Mouse (Mus musculus): ENCODE measurements at regions not wholly inside any gene's neighbourhood (a gene's known extent, or its start where the extent isn't known, plus 50 kb on each side); places are given as distances from the start of the nearest gene placed in this dataset.

GRCm38 (mm10) chr13:110871776-110872135 lies 383.1 kb upstream of the Actbl2 start:
- DNase-seq (ENCODE audit: low spot score) = no peak
- no peak overlapping the region for H3K4me2 ChIP-seq (ENCODE audit: low read depth, low read length, poor library complexity, severe bottlenecking)
- H3K27me3 ChIP-seq (ENCODE audit: insufficient read depth, low read length) = no peaks in the 10 kb centered on the region
- TF ChIP-seq CTCF (IDR thresholded peaks at IDR 0.05) = no peak
- H3K36me3 ChIP-seq (ENCODE audit: insufficient read depth, low read length) = no peaks in the 10 kb centered on the region
- no peak overlapping the region for H3K27ac ChIP-seq (ENCODE audit: low read depth, low read length)
- H3K4me1 ChIP-seq (ENCODE audit: insufficient read depth, low read length) = no peaks in the 10 kb centered on the region
- H3K4me3 ChIP-seq (ENCODE audit: low read depth, low read length) = no peak overlapping the region
- H3K9me3 ChIP-seq (ENCODE audit: low read length) = no peaks in the 10 kb centered on the region
- ATAC-seq (ENCODE audit: low FRiP score) = no peak
- 15% methylated on average over 1 of the region's 1 CpGs for WGBS
- H3K9ac ChIP-seq (replicated peaks; ENCODE audit: low read length, poor library complexity, severe bottlenecking) = no peak overlapping the region

GRCm38 (mm10) chr13:110881573-110881972 lies 373.2 kb upstream of the Actbl2 start:
- ATAC-seq (ENCODE audit: low FRiP score) = no peak
- no peaks in the 10 kb centered on the region for H3K27me3 ChIP-seq (ENCODE audit: insufficient read depth, low read length)
- H3K36me3 ChIP-seq (ENCODE audit: insufficient read depth, low read length) = no peaks in the 10 kb centered on the region
- H3K9ac ChIP-seq (replicated peaks; ENCODE audit: low read length, poor library complexity, severe bottlenecking) = no peak overlapping the region
- no peak for TF ChIP-seq CTCF (IDR thresholded peaks at IDR 0.05)
- no peak overlapping the region for H3K4me3 ChIP-seq (ENCODE audit: low read depth, low read length)
- 80% methylated on average over 3 of the region's 3 CpGs for WGBS
- no peaks in the 10 kb centered on the region for H3K9me3 ChIP-seq (ENCODE audit: low read length)
- H3K4me1 ChIP-seq (ENCODE audit: insufficient read depth, low read length) = no peaks in the 10 kb centered on the region
- H3K4me2 ChIP-seq (ENCODE audit: low read depth, low read length, poor library complexity, severe bottlenecking) = no peak overlapping the region
- H3K27ac ChIP-seq (ENCODE audit: low read depth, low read length) = no peak overlapping the region
- DNase-seq (ENCODE audit: low spot score) = no peak

GRCm38 (mm10) chr13:110882173-110882572 lies 372.6 kb upstream of the Actbl2 start:
- H3K36me3 ChIP-seq (ENCODE audit: insufficient read depth, low read length) = no peaks in the 10 kb centered on the region
- no peak overlapping the region for H3K4me3 ChIP-seq (ENCODE audit: low read depth, low read length)
- H3K9me3 ChIP-seq (ENCODE audit: low read length) = no peaks in the 10 kb centered on the region
- no peak for TF ChIP-seq CTCF (IDR thresholded peaks at IDR 0.05)
- no peak for DNase-seq (ENCODE audit: low spot score)
- H3K9ac ChIP-seq (replicated peaks; ENCODE audit: low read length, poor library complexity, severe bottlenecking) = no peak overlapping the region
- H3K4me1 ChIP-seq (ENCODE audit: insufficient read depth, low read length) = no peaks in the 10 kb centered on the region
- ATAC-seq (ENCODE audit: low FRiP score) = no peak
- no peaks in the 10 kb centered on the region for H3K27me3 ChIP-seq (ENCODE audit: insufficient read depth, low read length)
- WGBS = 81% methylated on average over 3 of the region's 3 CpGs
- no peak overlapping the region for H3K27ac ChIP-seq (ENCODE audit: low read depth, low read length)
- no peak overlapping the region for H3K4me2 ChIP-seq (ENCODE audit: low read depth, low read length, poor library complexity, severe bottlenecking)

- H3K9me3 ChIP-seq (ENCODE audit: low read length) = no peaks in the 10 kb centered on the region
- TF ChIP-seq CTCF (IDR thresholded peaks at IDR 0.05) = no peak
- H3K27me3 ChIP-seq (ENCODE audit: insufficient read depth, low read length) = no peaks in the 10 kb centered on the region
- DNase-seq (ENCODE audit: low spot score) (peak; percentile 6), ATAC-seq (ENCODE audit: low FRiP score) (no peak)
- H3K9ac ChIP-seq (replicated peaks; ENCODE audit: low read length, poor library complexity, severe bottlenecking) = no peak overlapping the region
- no peak overlapping the region for H3K4me3 ChIP-seq (ENCODE audit: low read depth, low read length)
- no peak overlapping the region for H3K27ac ChIP-seq (ENCODE audit: low read depth, low read length)
- H3K36me3 ChIP-seq (ENCODE audit: insufficient read depth, low read length) = no peaks in the 10 kb centered on the region
- no peak overlapping the region for H3K4me2 ChIP-seq (ENCODE audit: low read depth, low read length, poor library complexity, severe bottlenecking)
- 79% methylated on average over 10 of the region's 10 CpGs for WGBS
- H3K4me1 ChIP-seq (ENCODE audit: insufficient read depth, low read length) = no peaks in the 10 kb centered on the region
These were observed 372.1 kb upstream of the Actbl2 start for GRCm38 (mm10) chr13:110882661-110883172.

- ATAC-seq (ENCODE audit: low FRiP score) = no peak
- TF ChIP-seq CTCF (IDR thresholded peaks at IDR 0.05) = no peak
- 74% methylated on average over 6 of the region's 6 CpGs for WGBS
- Histone ChIP-seq H3K4me1 (ENCODE audit: insufficient read depth, low read length) (peaks cover 2% of the 10 kb centered on the region; the same call in 1 of the 2 replicates), H3K4me2 (ENCODE audit: low read depth, low read length, poor library complexity, severe bottlenecking) (no peak overlapping the region), H3K9me3 (ENCODE audit: low read length) (no peaks in the 10 kb centered on the region), H3K27ac (ENCODE audit: low read depth, low read length) (no peak overlapping the region), H3K36me3 (ENCODE audit: insufficient read depth, low read length) (no peaks in the 10 kb centered on the region), H3K9ac (replicated peaks; ENCODE audit: low read length, poor library complexity, severe bottlenecking) (no peak overlapping the region), H3K4me3 (ENCODE audit: low read depth, low read length) (no peak overlapping the region), H3K27me3 (ENCODE audit: insufficient read depth, low read length) (no peaks in the 10 kb centered on the region)
- no peak for DNase-seq (ENCODE audit: low spot score)
These were observed 360.9 kb upstream of the Actbl2 start for GRCm38 (mm10) chr13:110893909-110894308.

- no peaks in the 10 kb centered on the region for H3K9me3 ChIP-seq (ENCODE audit: low read length)
- H3K27ac ChIP-seq (ENCODE audit: low read depth, low read length) = no peak overlapping the region
- 92% methylated on average over 6 of the region's 6 CpGs for WGBS
- DNase-seq (ENCODE audit: low spot score) (no peak), ATAC-seq (ENCODE audit: low FRiP score) (no peak)
- TF ChIP-seq CTCF (IDR thresholded peaks at IDR 0.05) = no peak
- H3K4me3 ChIP-seq (ENCODE audit: low read depth, low read length) = no peak overlapping the region
- H3K9ac ChIP-seq (replicated peaks; ENCODE audit: low read length, poor library complexity, severe bottlenecking) = no peak overlapping the region
- H3K4me2 ChIP-seq (ENCODE audit: low read depth, low read length, poor library complexity, severe bottlenecking) = no peak overlapping the region
- peaks cover 2% of the 10 kb centered on the region; the same call in 1 of the 2 replicates for H3K4me1 ChIP-seq (ENCODE audit: insufficient read depth, low read length)
- no peaks in the 10 kb centered on the region for H3K36me3 ChIP-seq (ENCODE audit: insufficient read depth, low read length)
- no peaks in the 10 kb centered on the region for H3K27me3 ChIP-seq (ENCODE audit: insufficient read depth, low read length)
These were observed 359.5 kb upstream of the Actbl2 start for GRCm38 (mm10) chr13:110895349-110895748.
